Mouse (Mus musculus) gastrocnemius, postnatal 14 days (tissue): Measurements from ENCODE around the gene Slc9a4. TPM values are rescaled to one million over a fixed set of nuclear protein-coding genes. Genes with fewer than 3 reads are reported as not detected.
"Not testable (repeated sequence)": the region's sequence is repeated elsewhere in the genome, so short reads cannot be mapped to it uniquely, and the experiment has no call there.

Experiments used
- DNase-seq: peaks from one replicate; pipeline ENCODE4 v3.0.0; 2021; ENCODE audit warnings: mixed read lengths
- intact Hi-C: fragments of 180-260 bp; cut with DNase I; formaldehyde crosslinking; loops from one replicate; pipeline ENCODE4 v1.15.1; 2025; ENCODE audit warnings: low total_unique reads
- long read RNA-seq, 2 experiments: library from polyadenylated mRNA; stranded (forward); transcript quantifications; one replicate each; pipeline ENCODE4 v2.0.0; 2021
- total RNA-seq, 2 experiments: library from RNA; stranded (reverse); gene quantifications; 2 replicates each; pipeline ENCODE4 v1.2.3; 2021

Gene Slc9a4
- total RNA-seq = under 1 TPM; 0.11 to 0.21 TPM
- long read RNA-seq, experiment 1 = 0 reads
- long read RNA-seq, experiment 2, partial matches to known transcripts = 0 of 1 reads
- long read RNA-seq, experiment 2, other reads (novel, unspliced or antisense) = 1 of 1 reads

DNA sequence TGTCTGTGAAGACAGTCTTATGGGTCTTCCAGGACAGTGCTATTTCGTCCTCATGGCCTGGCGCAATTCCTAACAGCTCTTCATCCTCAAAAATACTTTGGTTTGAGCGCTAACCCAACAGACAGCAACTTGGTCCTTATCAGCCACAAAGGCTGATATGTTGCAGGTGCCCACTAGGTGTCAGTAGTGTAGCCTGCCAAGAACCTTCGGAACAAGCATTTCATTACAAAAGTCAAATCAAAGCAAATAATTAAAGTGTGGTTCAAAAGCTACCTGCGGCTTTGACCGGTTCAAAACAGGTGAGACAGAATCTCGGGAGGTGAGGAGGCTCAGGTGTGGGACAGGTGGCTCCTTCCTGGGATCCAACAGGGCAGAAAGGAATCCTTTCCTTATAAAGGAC lies at the start of gene Slc9a4:
Gene Slc9a4 (plus strand): TSS at position 298 of the 400 bp plus-strand sequence.
- DNase-seq = no peak
- intact Hi-C loops = loop anchor here (5.0 to 10.0 kb wide), 2 partner anchors 78 to 195 kb away; no protein-coding TSS in a partner anchor

GRCm38 (mm10) chr1:40537577-40537976 lies 42.3 kb upstream of the Slc9a4 start:
- no peak for DNase-seq
- intact Hi-C loops = no loop called here

- intact Hi-C loops = loop anchor here (5.0 to 10.0 kb wide), 2 partner anchors 162 to 430 kb away; no protein-coding TSS in a partner anchor
- peak; percentile 20 for DNase-seq
Measured at GRCm38 (mm10) chr1:40544650-40545049, 35.2 kb upstream of the Slc9a4 start.

- intact Hi-C loops = loop anchor here (10.0 kb wide), 1 partner anchor 432 kb away; no protein-coding TSS in a partner anchor
- DNase-seq = no peak
Measured at GRCm38 (mm10) chr1:40546645-40547044, 33.2 kb upstream of the Slc9a4 start.

DNA sequence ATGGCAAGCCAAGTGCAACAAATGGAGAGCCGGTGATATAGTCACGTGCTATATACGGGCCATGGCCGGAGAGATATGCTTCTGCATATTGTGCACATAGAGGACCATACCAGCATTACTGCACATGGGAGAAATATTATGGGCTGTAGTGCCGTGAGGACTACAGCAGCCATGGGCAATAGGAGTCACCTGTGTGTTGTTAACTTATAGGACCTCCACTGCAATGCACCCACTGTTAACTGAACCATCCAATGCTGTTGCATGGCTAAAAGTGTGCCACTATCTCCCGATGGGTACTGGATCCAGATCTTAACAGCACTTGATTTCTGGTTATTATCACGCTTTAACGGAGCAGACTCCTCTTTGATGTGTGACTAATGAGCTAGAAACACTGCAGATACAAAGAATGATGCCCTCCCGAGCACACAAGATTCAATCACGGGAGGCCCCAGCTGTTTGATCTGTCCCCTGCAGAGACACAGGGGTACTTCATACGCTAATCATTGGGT lies 32.8 kb upstream of the Slc9a4 start:
- intact Hi-C loops = loop anchor here (10.0 kb wide), 1 partner anchor 432 kb away; no protein-coding TSS in a partner anchor

GRCm38 (mm10) chr1:40547762-40548161 lies 32.1 kb upstream of the Slc9a4 start:
- intact Hi-C loops = loop anchor here (10.0 kb wide), 1 partner anchor 433 kb away; no protein-coding TSS in a partner anchor
- DNase-seq = no peak

More for the DNA sequence above, 32.8 kb upstream of the Slc9a4 start:
- DNase-seq = no peak

DNA sequence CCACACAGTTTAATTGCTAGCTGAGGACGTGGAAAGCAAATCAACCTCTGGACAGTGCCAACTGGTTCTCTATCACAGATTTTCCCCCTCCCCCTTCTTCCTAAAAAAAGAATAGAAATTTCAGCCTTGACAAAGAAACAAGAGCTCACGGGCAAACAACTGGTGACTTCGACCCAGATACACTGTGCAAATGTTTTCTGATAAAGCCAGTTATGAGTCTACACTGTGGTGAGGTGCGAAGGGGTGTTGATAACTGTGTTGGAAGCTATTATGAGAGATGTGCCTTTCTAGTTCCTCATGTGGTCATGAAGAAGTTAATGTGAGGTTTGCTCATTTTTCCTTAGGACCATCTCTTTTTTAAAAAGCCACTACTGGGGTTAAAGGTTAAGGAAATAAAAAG lies 10.5 kb upstream of the Slc9a4 start:
- intact Hi-C loops = no loop called here
- no peak for DNase-seq

GRCm38 (mm10) chr1:40580269-40580668 lies 388 bp downstream of the Slc9a4 start:
- no peak for DNase-seq
- intact Hi-C loops = loop anchor here (5.0 to 10.0 kb wide), 2 partner anchors 77 to 195 kb away; no protein-coding TSS in a partner anchor

- intact Hi-C loops = loop anchor here (10.0 kb wide), 1 partner anchor 188 kb away; no protein-coding TSS in a partner anchor
- DNase-seq = peak; percentile 22
Measured at GRCm38 (mm10) chr1:40586776-40587175, 6.9 kb downstream of the Slc9a4 start.

GRCm38 (mm10) chr1:40590931-40591330 lies 11.1 kb downstream of the Slc9a4 start:
- intact Hi-C loops = no loop called here
- no peak for DNase-seq

GRCm38 (mm10) chr1:40597822-40598221 lies 17.9 kb downstream of the Slc9a4 start:
- intact Hi-C loops = no loop called here
- no peak for DNase-seq

DNA sequence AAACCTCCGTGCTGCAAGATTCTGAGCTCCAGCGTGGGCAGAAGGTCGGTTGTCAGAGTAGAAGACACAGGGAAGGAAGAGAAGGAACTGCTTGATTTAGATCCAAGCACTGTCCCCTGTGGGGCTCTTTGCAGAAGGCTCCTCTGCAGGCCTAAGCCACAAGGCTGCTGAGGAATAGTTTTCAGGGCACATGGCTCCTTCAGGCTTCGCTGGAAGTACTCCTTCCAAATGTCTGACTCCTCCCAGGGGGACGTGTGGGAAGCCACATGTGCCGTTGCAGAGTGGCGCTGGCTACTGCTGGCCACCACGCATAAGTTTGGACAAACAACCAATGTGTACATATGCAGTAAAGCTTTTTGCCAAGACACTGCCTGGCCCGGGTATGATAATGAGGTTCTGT lies 19.8 kb downstream of the Slc9a4 start:
- intact Hi-C loops, DNase-seq: not testable (repeated sequence)

GRCm38 (mm10) chr1:40600394-40601327 lies 20.8 kb downstream of the Slc9a4 start:
- intact Hi-C loops = no loop called here
- DNase-seq = no peak

DNA sequence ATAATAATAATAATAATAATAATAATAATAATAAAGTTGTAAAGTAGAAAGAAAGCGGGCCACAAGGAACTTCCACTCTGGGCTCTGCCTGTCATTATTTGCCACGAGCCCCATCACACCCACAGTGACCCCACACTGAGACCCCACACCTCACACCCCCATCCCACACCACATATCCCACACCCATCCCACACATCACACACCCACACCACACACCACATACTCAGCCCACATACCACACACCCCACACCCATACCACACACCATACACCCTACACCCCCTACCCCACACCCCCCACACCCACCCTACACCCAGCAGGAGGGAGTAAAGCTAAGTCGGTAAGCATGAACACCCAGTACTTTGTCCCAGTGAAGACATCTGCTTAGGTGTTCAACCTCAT lies 21.6 kb downstream of the Slc9a4 start:
- intact Hi-C loops = no loop called here

GRCm38 (mm10) chr1:40613219-40613618 lies 33.3 kb downstream of the Slc9a4 start:
- intact Hi-C loops = no loop called here
- DNase-seq = no peak

More for the DNA sequence above, 21.6 kb downstream of the Slc9a4 start:
- no peak for DNase-seq

GRCm38 (mm10) chr1:40619093-40619492 lies 39.2 kb downstream of the Slc9a4 start:
- intact Hi-C loops = no loop called here
- DNase-seq = no peak

DNA sequence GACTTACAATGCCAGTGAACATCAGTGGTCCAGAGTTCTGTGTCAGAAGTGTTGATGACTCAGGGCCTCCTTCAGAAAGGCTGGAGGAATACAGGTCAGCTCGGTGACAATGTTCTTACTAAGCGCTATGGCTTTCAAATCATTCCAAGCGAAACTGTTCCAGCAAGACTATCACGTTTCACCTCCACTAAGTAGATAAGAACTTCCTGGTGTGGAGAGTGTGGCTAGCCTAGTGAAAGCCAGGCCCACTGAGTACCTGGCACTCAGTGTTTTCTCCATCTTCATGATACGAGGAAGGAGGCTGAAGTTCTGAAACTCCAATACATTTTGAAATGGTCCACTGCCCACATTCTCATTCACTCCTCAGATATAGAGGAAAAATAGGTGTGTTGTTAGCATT lies 40.0 kb downstream of the Slc9a4 start:
- DNase-seq = no peak
- intact Hi-C loops = no loop called here

GRCm38 (mm10) chr1:40624954-40625353 lies 45.1 kb downstream of the Slc9a4 start:
- intact Hi-C loops = no loop called here

GRCm38 (mm10) chr1:40626954-40627353 lies 47.1 kb downstream of the Slc9a4 start:
- DNase-seq = no peak

More at GRCm38 (mm10) chr1:40624954-40625353, 45.1 kb downstream of the Slc9a4 start:
- no peak for DNase-seq

DNA sequence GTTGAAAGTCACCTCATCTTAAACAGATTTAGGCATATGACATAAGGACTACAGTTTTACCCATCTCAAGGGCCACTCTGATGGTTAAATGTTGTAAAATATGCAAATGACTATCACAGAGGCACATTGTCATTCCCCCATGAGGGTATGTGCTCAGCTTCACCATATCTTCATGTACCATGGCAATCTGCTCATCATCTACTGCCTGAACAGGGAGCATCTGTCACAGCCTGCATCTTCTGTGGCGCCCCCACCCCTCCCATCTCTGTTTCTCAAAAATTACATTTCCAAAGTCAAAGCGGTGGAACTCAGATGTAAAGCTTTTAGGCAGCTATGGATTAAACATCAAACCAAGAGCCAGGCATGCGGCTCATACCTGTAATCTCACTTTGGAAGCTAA lies 48.6 kb downstream of the Slc9a4 start:
- intact Hi-C loops = no loop called here
- no peak for DNase-seq

More at GRCm38 (mm10) chr1:40626954-40627353, 47.1 kb downstream of the Slc9a4 start:
- intact Hi-C loops = no loop called here
